In the genomic region with DNA sequence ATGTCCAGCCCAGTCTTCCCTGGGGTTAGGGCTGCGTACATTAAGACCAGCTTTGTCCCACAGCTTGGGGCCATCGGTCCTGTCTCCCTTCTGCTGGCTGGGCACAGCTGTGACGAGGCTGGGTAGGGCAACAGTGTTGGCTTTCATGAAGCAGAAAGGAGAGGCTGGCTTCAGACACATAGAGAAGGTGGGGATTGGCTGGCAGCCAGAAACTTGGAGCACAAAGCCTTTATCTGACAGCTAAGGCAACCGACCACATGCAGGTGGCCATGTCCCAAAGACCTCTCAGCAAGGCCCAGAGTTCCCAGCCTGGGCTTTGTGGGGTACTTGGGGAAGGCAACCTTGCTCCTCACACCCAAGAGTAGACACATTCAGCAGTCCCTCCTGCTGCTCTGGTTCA, we compare ENCODE assay signal across 1 mouse cellular context.
A peak's percentile ranks its signal among the peaks of the same experiment; 100 is the strongest.
TF ChIP-seq lines count a peak whose summit lies in the region.

No protein-coding gene starts in this region.

TF ChIP-seq in MEL, 35 proteins besides CTCF, POLR2A, EP300 and RAD21 (continued from another document):
- TF ChIP-seq MYC (IDR thresholded peaks at IDR 0.05; ENCODE audit: low read depth, low read length): peak; percentile 83
- no peak for TF ChIP-seq MAZ (IDR thresholded peaks at IDR 0.05; ENCODE audit: low read depth, low read length)
